Mouse (Mus musculus) cortical plate, adult 2 months (tissue): ENCODE results near the gene Alx1.

Experiments used
- CTCF ChIP-seq: fragments of 200-500 bp; IDR thresholded peaks from 2 replicates; pipeline ENCODE4 v1.5.1; 2011; ENCODE audit warnings: mild to moderate bottlenecking, control low read depth, low read length; ENCODE audit not compliant: insufficient read depth; ENCODE audit errors: extremely low read depth
- POLR2A ChIP-seq: fragments of 200-500 bp; IDR thresholded peaks from 2 replicates; pipeline ENCODE4 v1.6.1; 2011; ENCODE audit warnings: mild to moderate bottlenecking, low read length, control low read depth; ENCODE audit not compliant: insufficient read depth; ENCODE audit errors: extremely low read depth

DNA sequence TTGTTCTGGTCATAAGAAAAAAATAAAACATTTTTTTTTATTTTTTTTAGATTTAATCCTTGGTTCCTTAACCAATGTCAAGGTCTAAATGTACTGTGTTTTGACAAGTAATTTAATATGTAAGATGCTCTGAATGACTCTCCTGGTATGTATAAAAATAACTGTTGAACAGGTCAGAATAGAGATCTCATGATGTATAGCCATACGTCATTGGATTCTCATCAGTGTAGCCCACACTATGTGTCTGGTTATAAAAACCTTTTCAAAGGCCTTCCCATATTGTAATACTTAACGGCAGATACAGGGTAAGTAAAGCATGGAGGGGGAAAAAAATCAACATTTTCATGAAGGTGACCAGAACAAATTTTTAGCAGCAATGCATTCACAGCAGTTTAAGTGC lies 19.6 kb upstream of the Alx1 start:
- TF ChIP-seq CTCF (no peak), POLR2A (no peak)
